Mouse (Mus musculus): ENCODE data around the gene Hey2.

- TF ChIP-seq CTCF (IDR thresholded peaks at IDR 0.05; ENCODE audit: borderline replicate concordance, control insufficient read depth, extremely low read depth, insufficient read depth, low read length, poor library complexity), result no peak
- no peak for TF ChIP-seq POLR2A (IDR thresholded peaks at IDR 0.05; ENCODE audit: control insufficient read depth, extremely low read depth, insufficient read depth, low read length, poor library complexity)
Measured at GRCm38 (mm10) chr10:30842228-30842627, 373 bp downstream of the Hey2 start.
